Mouse (Mus musculus): Measurements from ENCODE around the gene Zfyve16. TPM values are rescaled to one million over a fixed set of nuclear protein-coding genes. Genes with fewer than 3 reads are reported as not detected.
A peak's percentile ranks its signal among the peaks of the same experiment; 100 is the strongest.

Gene Zfyve16
- polyA plus RNA-seq, 1 experiment = 13.6 TPM

GRCm38 (mm10) chr13:92540997-92541396 lies 10.3 kb upstream of the Zfyve16 start:
- no peak for DNase-seq
- no peaks in the 10 kb centered on the region for H3K27me3 ChIP-seq (ENCODE audit: control insufficient read depth, insufficient read depth, low read length)
- H3K27ac ChIP-seq (ENCODE audit: insufficient read depth, low read length) = no peak overlapping the region
- 77% methylated on average over 6 of the region's 6 CpGs for WGBS
- no peak overlapping the region for H3K4me3 ChIP-seq (replicated peaks; ENCODE audit: insufficient read depth, low read depth, low read length)
- TF ChIP-seq POLR2A (IDR thresholded peaks at IDR 0.05; ENCODE audit: borderline replicate concordance, insufficient read depth, low read length) = no peak
- no peak for TF ChIP-seq CTCF (IDR thresholded peaks at IDR 0.05; ENCODE audit: borderline replicate concordance, insufficient read depth, low read depth, low read length)
- no peaks in the 10 kb centered on the region for H3K4me1 ChIP-seq (ENCODE audit: control insufficient read depth, insufficient read depth, low read length)

GRCm38 (mm10) chr13:92539126-92539525 lies 8.5 kb upstream of the Zfyve16 start:
- 53% methylated on average over 4 of the region's 4 CpGs for WGBS
- DNase-seq = no peak
- Histone ChIP-seq H3K4me3 (replicated peaks; ENCODE audit: insufficient read depth, low read depth, low read length) (no peak overlapping the region), H3K27ac (ENCODE audit: insufficient read depth, low read length) (no peak overlapping the region), H3K4me1 (ENCODE audit: control insufficient read depth, insufficient read depth, low read length) (no peaks in the 10 kb centered on the region), H3K27me3 (ENCODE audit: control insufficient read depth, insufficient read depth, low read length) (no peaks in the 10 kb centered on the region)
- no peak for TF ChIP-seq CTCF (IDR thresholded peaks at IDR 0.05; ENCODE audit: borderline replicate concordance, insufficient read depth, low read depth, low read length)
- no peak for TF ChIP-seq POLR2A (IDR thresholded peaks at IDR 0.05; ENCODE audit: borderline replicate concordance, insufficient read depth, low read length)

GRCm38 (mm10) chr13:92533801-92534200 lies 3.1 kb upstream of the Zfyve16 start:
- DNase-seq = no peak
- H3K27ac ChIP-seq (ENCODE audit: insufficient read depth, low read length) = no peak overlapping the region
- TF ChIP-seq POLR2A (IDR thresholded peaks at IDR 0.05; ENCODE audit: borderline replicate concordance, insufficient read depth, low read length) = no peak
- no peaks in the 10 kb centered on the region for H3K27me3 ChIP-seq (ENCODE audit: control insufficient read depth, insufficient read depth, low read length)
- 66% methylated on average over 2 of the region's 2 CpGs for WGBS
- no peak overlapping the region for H3K4me3 ChIP-seq (replicated peaks; ENCODE audit: insufficient read depth, low read depth, low read length)
- no peaks in the 10 kb centered on the region for H3K4me1 ChIP-seq (ENCODE audit: control insufficient read depth, insufficient read depth, low read length)

- Histone ChIP-seq H3K27me3 (ENCODE audit: control insufficient read depth, insufficient read depth, low read length) (no peaks in the 10 kb centered on the region), H3K27ac (ENCODE audit: insufficient read depth, low read length) (no peak overlapping the region), H3K4me3 (replicated peaks; ENCODE audit: insufficient read depth, low read depth, low read length) (no peak overlapping the region), H3K4me1 (ENCODE audit: control insufficient read depth, insufficient read depth, low read length) (no peaks in the 10 kb centered on the region)
- 75% methylated on average over 2 of the region's 2 CpGs for WGBS
- DNase-seq = no peak
- no peak for TF ChIP-seq POLR2A (IDR thresholded peaks at IDR 0.05; ENCODE audit: borderline replicate concordance, insufficient read depth, low read length)
- no peak for TF ChIP-seq CTCF (IDR thresholded peaks at IDR 0.05; ENCODE audit: borderline replicate concordance, insufficient read depth, low read depth, low read length)
Measured at GRCm38 (mm10) chr13:92532216-92532615, 1.5 kb upstream of the Zfyve16 start.

- DNase-seq = no peak
- H3K27ac ChIP-seq (ENCODE audit: insufficient read depth, low read length) = peak overlapping the region; percentile 30
- H3K4me3 ChIP-seq (replicated peaks; ENCODE audit: insufficient read depth, low read depth, low read length) = peak overlapping the region; percentile 65
- no peak for TF ChIP-seq POLR2A (IDR thresholded peaks at IDR 0.05; ENCODE audit: borderline replicate concordance, insufficient read depth, low read length)
- no peak for TF ChIP-seq CTCF (IDR thresholded peaks at IDR 0.05; ENCODE audit: borderline replicate concordance, insufficient read depth, low read depth, low read length)
- no peaks in the 10 kb centered on the region for H3K4me1 ChIP-seq (ENCODE audit: control insufficient read depth, insufficient read depth, low read length)
- no peaks in the 10 kb centered on the region for H3K27me3 ChIP-seq (ENCODE audit: control insufficient read depth, insufficient read depth, low read length)
- 3% methylated on average over 15 of the region's 15 CpGs for WGBS
Measured at GRCm38 (mm10) chr13:92531237-92531636, 569 bp upstream of the Zfyve16 start.

- Histone ChIP-seq H3K4me3 (replicated peaks; ENCODE audit: insufficient read depth, low read depth, low read length) (peak overlapping the region; percentile 65), H3K27ac (ENCODE audit: insufficient read depth, low read length) (peak overlapping the region; percentile 63), H3K4me1 (ENCODE audit: control insufficient read depth, insufficient read depth, low read length) (no peaks in the 10 kb centered on the region), H3K27me3 (ENCODE audit: control insufficient read depth, insufficient read depth, low read length) (no peaks in the 10 kb centered on the region)
- WGBS = under 1% methylated on average over 47 of the region's 47 CpGs
- no peak for DNase-seq
- no peak for TF ChIP-seq CTCF (IDR thresholded peaks at IDR 0.05; ENCODE audit: borderline replicate concordance, insufficient read depth, low read depth, low read length)
- no peak for TF ChIP-seq POLR2A (IDR thresholded peaks at IDR 0.05; ENCODE audit: borderline replicate concordance, insufficient read depth, low read length)
Measured at GRCm38 (mm10) chr13:92529828-92530720, 594 bp downstream of the Zfyve16 start.

GRCm38 (mm10) chr13:92523178-92523813 lies 7.4 kb downstream of the Zfyve16 start:
- TF ChIP-seq CTCF (IDR thresholded peaks at IDR 0.05; ENCODE audit: borderline replicate concordance, insufficient read depth, low read depth, low read length) (no peak), POLR2A (IDR thresholded peaks at IDR 0.05; ENCODE audit: borderline replicate concordance, insufficient read depth, low read length) (no peak)
- H3K4me1 ChIP-seq (ENCODE audit: control insufficient read depth, insufficient read depth, low read length) = no peaks in the 10 kb centered on the region
- no peak overlapping the region for H3K4me3 ChIP-seq (replicated peaks; ENCODE audit: insufficient read depth, low read depth, low read length)
- no peak overlapping the region for H3K27ac ChIP-seq (ENCODE audit: insufficient read depth, low read length)
- no peaks in the 10 kb centered on the region for H3K27me3 ChIP-seq (ENCODE audit: control insufficient read depth, insufficient read depth, low read length)
- DNase-seq = no peak
- WGBS = 88% methylated on average over 5 of the region's 5 CpGs

GRCm38 (mm10) chr13:92504871-92505270 lies 25.8 kb downstream of the Zfyve16 start:
- TF ChIP-seq CTCF (IDR thresholded peaks at IDR 0.05; ENCODE audit: borderline replicate concordance, insufficient read depth, low read depth, low read length) = no peak
- TF ChIP-seq POLR2A (IDR thresholded peaks at IDR 0.05; ENCODE audit: borderline replicate concordance, insufficient read depth, low read length) = no peak
- H3K27me3 ChIP-seq (ENCODE audit: control insufficient read depth, insufficient read depth, low read length) = no peaks in the 10 kb centered on the region
- H3K27ac ChIP-seq (ENCODE audit: insufficient read depth, low read length) = no peak overlapping the region
- 90% methylated on average over 12 of the region's 12 CpGs for WGBS
- no peak for DNase-seq
- H3K4me3 ChIP-seq (replicated peaks; ENCODE audit: insufficient read depth, low read depth, low read length) = no peak overlapping the region
- H3K4me1 ChIP-seq (ENCODE audit: control insufficient read depth, insufficient read depth, low read length) = no peaks in the 10 kb centered on the region

All from cerebellum, adult 2 months (tissue).